Comparison of ENCODE assay signal across 9 mouse cellular contexts in the genomic region with DNA sequence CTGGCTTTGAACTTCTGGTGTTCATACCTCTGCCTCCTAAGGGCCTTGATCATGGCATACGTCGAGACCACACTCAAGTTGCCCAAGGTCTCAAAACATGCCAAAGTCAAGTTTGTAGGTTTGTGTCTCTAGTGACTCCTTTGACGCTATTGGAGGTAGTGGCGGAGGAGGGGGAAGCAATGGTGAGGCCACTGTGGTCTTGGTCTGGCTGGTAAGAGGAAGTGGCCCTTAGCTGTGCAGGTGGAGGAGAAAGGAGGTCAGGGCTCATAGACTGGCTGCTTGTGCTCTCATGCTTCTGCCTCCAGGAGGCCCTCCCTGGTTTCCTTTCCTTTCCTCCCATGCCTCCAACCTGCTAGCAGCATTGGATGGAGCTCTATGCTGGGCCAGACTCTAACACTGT. TPM values are rescaled to one million over a fixed set of nuclear protein-coding genes. Genes with fewer than 3 reads are reported as not detected.
A peak's percentile ranks its signal among the peaks of the same experiment; 100 is the strongest.
DNase-seq lines count a peak whose midpoint lies in the region; ATAC-seq and TF ChIP-seq lines count a peak whose summit lies in the region.
"Had no signal": no experiment of that assay in that cellular context is flagged by ENCODE, and none has a peak within 500 bp of the region (broad histone marks: within the 10 kb centered on the region; RNA-seq: fewer than 3 reads in every experiment).

No protein-coding gene starts in this region.

- no peak for TF ChIP-seq CTCF in gastrocnemius, adult 2 months (IDR thresholded peaks at IDR 0.05)
- no peak for TF ChIP-seq CTCF in lung, adult 2 months (IDR thresholded peaks at IDR 0.05; ENCODE audit: insufficient read depth, low read length)

- TF ChIP-seq POLR2A in lung, adult 2 months (IDR thresholded peaks at IDR 0.05; ENCODE audit: borderline replicate concordance, extremely low read depth, low read depth, low read length): no peak

- H3K27ac ChIP-seq in gastrocnemius, adult 2 months: peak overlapping the region; percentile 82
- H3K27ac ChIP-seq in lung, embryonic 15.5 days: peak overlapping the region; percentile 88
- H3K27ac ChIP-seq in intestine, embryonic 16.5 days (ENCODE audit: low read length): peak overlapping the region; percentile 29; the same call in 1 of the 2 replicates

- H3K36me3 ChIP-seq in lung, embryonic 15.5 days: no peaks in the 10 kb centered on the region
- no peaks in the 10 kb centered on the region for H3K36me3 ChIP-seq in intestine, embryonic 16.5 days (ENCODE audit: control insufficient read depth, insufficient read depth, low read length)

- no peaks in the 10 kb centered on the region for H3K9me3 ChIP-seq in lung, embryonic 15.5 days
- no peaks in the 10 kb centered on the region for H3K9me3 ChIP-seq in intestine, embryonic 16.5 days (ENCODE audit: control insufficient read depth, low read length)

- H3K4me1 ChIP-seq in lung, embryonic 15.5 days: peaks cover 48% of the 10 kb centered on the region
- H3K4me1 ChIP-seq in lung, adult 2 months (ENCODE audit: control insufficient read depth, insufficient read depth, low read length): peaks cover 17% of the 10 kb centered on the region
- H3K4me1 ChIP-seq in intestine, embryonic 16.5 days (ENCODE audit: control insufficient read depth, insufficient read depth, low read length): peaks cover 50% of the 10 kb centered on the region

- H3K4me2 ChIP-seq in lung, embryonic 15.5 days: peak overlapping the region; percentile 43
- 0 out of 2 replicates have a peak overlapping the region, but pooled peaks have one; percentile 23 for H3K4me2 ChIP-seq in intestine, embryonic 16.5 days (ENCODE audit: low read depth, low read length)

- ATAC-seq in lung, embryonic 15.5 days (ENCODE audit: borderline replicate concordance, extremely low read depth, low FRiP score, low TSS enrichment): no peak
- ATAC-seq in intestine, embryonic 16.5 days: no peak

- no peak overlapping the region for H3K9ac ChIP-seq in lung, embryonic 15.5 days
- peak overlapping the region; percentile 48; the same call in 1 of the 2 replicates for H3K9ac ChIP-seq in intestine, embryonic 16.5 days (ENCODE audit: low read depth, low read length)

- intact Hi-C loops in gastrocnemius, adult 2 months (cut with DNase I): no loop called here

- H3K27me3 ChIP-seq in lung, embryonic 15.5 days: no peaks in the 10 kb centered on the region
- H3K27me3 ChIP-seq in intestine, embryonic 16.5 days (replicated peaks; ENCODE audit: control insufficient read depth, insufficient read depth, low read length): no peaks in the 10 kb centered on the region

- no peak for DNase-seq in gastrocnemius, adult 2 months
- no peak for DNase-seq in gastrocnemius, adult 8-10 months (ENCODE audit: low spot score in 2 of 2)
- DNase-seq in lung, adult 2 months: no peak
- DNase-seq in naive thymus-derived CD4-positive, alpha-beta T cell, adult 2 months (ENCODE audit: low read depth): peak; percentile 30
- DNase-seq in ovary, postnatal 14 days (ENCODE audit: low spot score): no peak
- DNase-seq in kidney, postnatal 14 days: no peak
- DNase-seq: cerebellum, adult 8-10 months had no signal

- 91% methylated on average over 4 of the region's 4 CpGs for WGBS in lung, embryonic 15.5 days
- 85% methylated on average over 4 of the region's 4 CpGs for WGBS in lung, adult 2 months
- 91% methylated on average over 4 of the region's 4 CpGs for WGBS in intestine, embryonic 16.5 days

- peak overlapping the region; percentile 51 for H3K4me3 ChIP-seq in gastrocnemius, adult 2 months
- no peak overlapping the region for H3K4me3 ChIP-seq in lung, embryonic 15.5 days
- no peak overlapping the region for H3K4me3 ChIP-seq in lung, adult 2 months (replicated peaks; ENCODE audit: extremely low read depth, low read depth, low read length)
- no peak overlapping the region for H3K4me3 ChIP-seq in intestine, embryonic 16.5 days (ENCODE audit: low read length)

RNA-seq across cellular contexts. Expression of a gene that starts 4.4 kb away (rescaled TPM):
- total RNA-seq in gastrocnemius, adult 2 months (2021): 1 to 10 TPM; 4.0 to 8.8 TPM
- 1 to 10 TPM; 2.4 to 6.3 (median 4.3) TPM for total RNA-seq in gastrocnemius, adult 8-10 months (2022)
- 4.8 and 5.3 TPM in 2 replicates for polyA plus RNA-seq in lung, embryonic 15.5 days (2015; fragmentation: Nextera tagmentation; extraction: Ambion mirVana)
- 12.1 and 21.0 TPM in 2 replicates for polyA plus RNA-seq in lung, adult 2 months (2012; rRNA removed)
- polyA plus RNA-seq in intestine, embryonic 16.5 days (2015; fragmentation: Nextera tagmentation; extraction: Ambion mirVana): 6.0 and 7.1 TPM in 2 replicates

RNA-seq across cellular contexts. Expression of a gene that starts 22.7 kb away (rescaled TPM):
- 10 to 100 TPM; 19.4 to 20.1 TPM for total RNA-seq in gastrocnemius, adult 2 months (2021)
- total RNA-seq in gastrocnemius, adult 8-10 months (2022): 10 to 100 TPM; 17.3 to 22.2 (median 18.0) TPM
- polyA plus RNA-seq in lung, embryonic 15.5 days (2015; fragmentation: Nextera tagmentation; extraction: Ambion mirVana): 19.1 and 20.2 TPM in 2 replicates
- polyA plus RNA-seq in lung, adult 2 months (2012; rRNA removed): 25.9 and 26.1 TPM in 2 replicates
- 27.1 and 28.3 TPM in 2 replicates for polyA plus RNA-seq in intestine, embryonic 16.5 days (2015; fragmentation: Nextera tagmentation; extraction: Ambion mirVana)

RNA-seq across cellular contexts. Expression of a gene that starts 52.5 kb away (rescaled TPM):
- total RNA-seq in gastrocnemius, adult 2 months (2021): 10 to 100 TPM; 26.1 to 36.7 TPM
- 10 to 100 TPM; 18.6 to 28.1 (median 21.8) TPM for total RNA-seq in gastrocnemius, adult 8-10 months (2022)
- polyA plus RNA-seq in lung, embryonic 15.5 days (2015; fragmentation: Nextera tagmentation; extraction: Ambion mirVana): 76.4 and 76.5 TPM in 2 replicates
- polyA plus RNA-seq in lung, adult 2 months (2012; rRNA removed): 269 and 331 TPM in 2 replicates
- 43.6 and 46.4 TPM in 2 replicates for polyA plus RNA-seq in intestine, embryonic 16.5 days (2015; fragmentation: Nextera tagmentation; extraction: Ambion mirVana)

Comparison
In these comparisons a context has a peak if more than half of its experiments do, and no peak if none do; other contexts are left out.
1. H3K27ac ChIP-seq: peak in every context shown above with its lines; median percentile 88 in lung, embryonic 15.5 days; 82 in gastrocnemius, adult 2 months; 29 in intestine, embryonic 16.5 days.